Mouse (Mus musculus): Measurements from ENCODE around the gene Gm3095.
"Not testable (repeated sequence)": the region's sequence is repeated elsewhere in the genome, so short reads cannot be mapped to it uniquely, and the experiment has no call there.

Gene Gm3095

DNA sequence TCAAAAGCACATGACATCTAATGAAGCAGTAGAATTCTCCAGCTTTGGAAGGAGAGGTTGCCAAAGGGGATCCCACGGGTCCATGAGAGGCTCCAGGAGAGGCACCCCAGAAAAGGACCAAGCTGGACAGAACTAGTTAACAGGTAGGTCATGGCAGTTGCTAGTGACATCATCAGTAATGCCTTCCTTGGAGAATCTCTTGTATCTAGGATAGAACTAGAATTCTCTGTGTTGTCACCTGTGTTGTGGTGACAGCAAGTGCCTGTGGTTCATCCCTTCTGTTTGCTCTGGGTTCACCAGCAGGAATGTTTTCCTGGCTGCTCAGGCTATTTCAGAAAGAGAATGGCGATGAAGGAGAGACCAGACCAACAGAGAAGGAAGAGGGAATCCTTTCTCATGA is at the start of gene Gm3095:
TSS of gene Gm3095 (plus strand) at position 301 of the 400 bp plus-strand sequence.
- DNase-seq, result not testable (repeated sequence)

DNA sequence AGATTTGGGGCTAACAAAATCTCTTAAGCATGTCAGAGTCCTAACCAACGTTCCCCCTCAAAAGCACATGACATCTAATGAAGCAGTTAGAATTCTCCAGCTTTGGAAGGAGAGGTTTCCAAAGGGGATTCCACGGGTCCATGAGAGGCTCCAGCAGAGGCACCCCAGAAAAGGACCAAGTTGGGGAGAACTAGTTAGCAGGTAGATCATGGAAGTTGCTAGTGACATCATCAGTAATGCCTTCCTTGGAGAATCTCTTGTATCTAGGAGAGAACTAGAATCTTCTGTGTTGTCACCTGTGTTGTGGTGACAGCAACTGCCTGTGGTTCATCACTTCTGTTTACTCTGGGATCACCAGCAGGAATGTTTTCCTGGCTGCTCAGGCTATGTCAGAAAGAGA is 31.9 kb upstream of the Gm3095 start, which contains the start of gene Gm3029:
TSS of gene Gm3029 (plus strand) at position 301 of the 400 bp plus-strand sequence.
- not testable (repeated sequence) for DNase-seq

DNA sequence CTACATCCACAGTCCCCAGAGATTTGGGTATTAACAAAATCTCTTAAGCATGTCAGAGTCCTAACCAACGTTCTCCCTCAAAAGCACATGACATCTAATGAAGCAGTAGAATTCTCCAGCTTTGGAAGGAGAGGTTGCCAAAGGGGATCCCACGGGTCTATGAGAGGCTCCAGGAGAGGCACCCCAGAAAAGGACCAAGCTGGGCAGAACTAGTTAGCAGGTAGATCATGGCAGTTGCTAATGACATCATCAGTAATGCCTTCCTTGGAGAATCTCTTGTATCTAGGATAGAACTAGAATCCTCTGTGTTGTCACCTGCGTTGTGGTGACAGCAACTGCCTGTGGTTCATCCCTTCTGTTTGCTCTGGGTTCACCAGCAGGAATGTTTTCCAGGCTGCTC is 34.7 kb downstream of the Gm3095 start, which contains the start of gene Gm3099:
TSS of gene Gm3099 (plus strand) at position 301 of the 400 bp plus-strand sequence.
- DNase-seq, result not testable (repeated sequence)

Data from lung, postnatal 14 days (tissue).